Mouse (Mus musculus) CH12.LX (cell line): ENCODE results near the gene Ece1. TPM values are rescaled to one million over a fixed set of nuclear protein-coding genes. Genes with fewer than 3 reads are reported as not detected.

Experiments
- DNase-seq: peaks from one replicate; pipeline ENCODE4 v3.0.0-alpha.2; 2013; ENCODE audit errors: extremely low read depth
- H3K27ac ChIP-seq: 2 replicates; pipeline ENCODE4 v1.5.1; 2012; ENCODE audit warnings: low read depth, mild to moderate bottlenecking, control low read depth, moderate library complexity; ENCODE audit not compliant: insufficient read depth
- H3K27me3 ChIP-seq: replicated peaks from 2 replicates; pipeline ENCODE3; 2012; ENCODE audit warnings: inconsistent platforms
- H3K36me3 ChIP-seq, 2 experiments: replicated peaks in 1 of 2; 2 replicates each; pipeline versions ENCODE3 to v1.6.1; 2012; ENCODE audit warnings: inconsistent platforms in 1 of 2, low read length in 1 of 2, mild to moderate bottlenecking in 1 of 2, mixed read lengths in 1 of 2, moderate library complexity in 1 of 2; ENCODE audit not compliant: control insufficient read depth in 1 of 2, insufficient read depth in 1 of 2
- H3K4me1 ChIP-seq, 2 experiments: 2 replicates each; pipeline ENCODE4 v1.6.1; 2012; ENCODE audit warnings: inconsistent platforms in 1 of 2, moderate library complexity in 1 of 2; ENCODE audit not compliant: insufficient read depth in 2 of 2, control insufficient read depth in 1 of 2
- H3K4me2 ChIP-seq: 2 replicates; pipeline ENCODE4 v1.6.1; 2012; ENCODE audit warnings: low read depth, mild to moderate bottlenecking, control low read depth; ENCODE audit not compliant: poor library complexity, insufficient read depth, severe bottlenecking
- H3K4me3 ChIP-seq, 3 experiments: fragments of 150-350 bp in 1 of 3; sonication (generic) in 1 of 3; replicated peaks in 1 of 3; 2 replicates each; pipeline versions ENCODE3 to v1.5.1; 2011 to 2012; ENCODE audit warnings: low read depth in 2 of 3, low read length in 2 of 3, mild to moderate bottlenecking in 2 of 3, moderate library complexity in 2 of 3, control low read depth in 1 of 3, improper control_type of control experiment in 1 of 3, inconsistent platforms in 1 of 3, mixed read lengths in 1 of 3; ENCODE audit not compliant: poor library complexity in 1 of 3
- H3K79me2 ChIP-seq: replicated peaks from 2 replicates; pipeline ENCODE4 v1.6.1; 2012; ENCODE audit warnings: mild to moderate bottlenecking, moderate library complexity; ENCODE audit not compliant: control insufficient read depth, poor library complexity, insufficient read depth, severe bottlenecking; ENCODE audit errors: extremely low read depth
- H3K9ac ChIP-seq: 2 replicates; pipeline ENCODE4 v1.6.1; 2012; ENCODE audit warnings: low read depth, mild to moderate bottlenecking, control low read depth, moderate library complexity; ENCODE audit not compliant: insufficient read depth
- H3K9me3 ChIP-seq: replicated peaks from 2 replicates; pipeline ENCODE3; 2012; ENCODE audit warnings: low read length, inconsistent platforms, mixed read lengths
- CHD1 ChIP-seq: IDR thresholded peaks from 2 replicates; pipeline ENCODE4 v1.6.1; 2012; ENCODE audit warnings: low read depth, low read length, improper control_type of control experiment, inconsistent platforms
- CHD2 ChIP-seq: IDR thresholded peaks from 2 replicates; pipeline ENCODE4 v1.6.1; 2011; ENCODE audit warnings: low read length, improper control_type of control experiment
- CTCF ChIP-seq, 2 experiments: IDR thresholded peaks in 1 of 2; conservative IDR thresholded peaks in 1 of 2; 2 replicates each; pipeline ENCODE4 v1.5.1; 2011 to 2012; ENCODE audit warnings: low read depth in 2 of 2, low read length in 2 of 2, improper control_type of control experiment in 1 of 2, inconsistent platforms in 1 of 2, mild to moderate bottlenecking in 1 of 2, moderate library complexity in 1 of 2
- ELF1 ChIP-seq: IDR thresholded peaks from 2 replicates; pipeline ENCODE4 v1.6.1; 2014; ENCODE audit warnings: low read depth, mild to moderate bottlenecking, inconsistent platforms, low read length, improper control_type of control experiment
- EP300 ChIP-seq: IDR thresholded peaks from 2 replicates; pipeline ENCODE4 v1.6.1; 2011; ENCODE audit warnings: low read length, improper control_type of control experiment
- HCFC1 ChIP-seq: IDR thresholded peaks from 2 replicates; pipeline ENCODE4 v1.6.1; 2012; ENCODE audit warnings: low read depth, mild to moderate bottlenecking, inconsistent platforms, low read length, improper control_type of control experiment
- IRF4 ChIP-seq: IDR thresholded peaks from 2 replicates; pipeline ENCODE4 v1.6.1; 2014; ENCODE audit warnings: low read depth, mild to moderate bottlenecking, inconsistent platforms, low read length, improper control_type of control experiment
- JUND ChIP-seq: conservative IDR thresholded peaks from 2 replicates; pipeline ENCODE4 v1.6.1; 2011; ENCODE audit warnings: low read depth, low read length, improper control_type of control experiment
- KAT2A ChIP-seq: IDR thresholded peaks from 2 replicates; pipeline ENCODE4 v1.6.1; 2012; ENCODE audit warnings: low read length, improper control_type of control experiment, inconsistent platforms; ENCODE audit not compliant: insufficient replicate concordance
- MAX ChIP-seq: IDR thresholded peaks from 2 replicates; pipeline ENCODE4 v1.6.1; 2011; ENCODE audit warnings: low read length, improper control_type of control experiment
- MAZ ChIP-seq: IDR thresholded peaks from 2 replicates; pipeline ENCODE4 v1.6.1; 2012; ENCODE audit warnings: low read depth, mild to moderate bottlenecking, inconsistent platforms, low read length, improper control_type of control experiment, moderate library complexity
- MEF2A ChIP-seq: IDR thresholded peaks from 2 replicates; pipeline ENCODE4 v1.6.1; 2014; ENCODE audit warnings: low read depth, mild to moderate bottlenecking, inconsistent platforms, low read length, improper control_type of control experiment, borderline replicate concordance
- NELFE ChIP-seq: IDR thresholded peaks from 2 replicates; pipeline ENCODE4 v1.6.1; 2011; ENCODE audit warnings: low read depth, low read length, improper control_type of control experiment
- PAX5 ChIP-seq: IDR thresholded peaks from 2 replicates; pipeline ENCODE4 v1.6.1; 2012; ENCODE audit warnings: low read length, inconsistent platforms, mixed read lengths
- POLR2A ChIP-seq: IDR thresholded peaks from 2 replicates; pipeline ENCODE4 v1.6.1; 2011; ENCODE audit warnings: low read depth, mild to moderate bottlenecking, improper control_type of control experiment, low read length
- RAD21 ChIP-seq: IDR thresholded peaks from 2 replicates; pipeline ENCODE4 v1.6.1; 2011; ENCODE audit warnings: low read depth, mild to moderate bottlenecking, low read length, improper control_type of control experiment, moderate library complexity
- SIN3A ChIP-seq: IDR thresholded peaks from 2 replicates; pipeline ENCODE4 v1.6.1; 2012; ENCODE audit warnings: low read length, improper control_type of control experiment, inconsistent platforms
- UBTF ChIP-seq: IDR thresholded peaks from 2 replicates; pipeline ENCODE4 v1.6.1; 2012; ENCODE audit warnings: low read depth, mild to moderate bottlenecking, inconsistent platforms, low read length, improper control_type of control experiment, moderate library complexity
- ZKSCAN1 ChIP-seq: IDR thresholded peaks from 2 replicates; pipeline ENCODE4 v1.6.1; 2012; ENCODE audit warnings: low read depth, inconsistent platforms, low read length, improper control_type of control experiment, borderline replicate concordance
- ZNF384 ChIP-seq: IDR thresholded peaks from 2 replicates; pipeline ENCODE4 v1.6.1; 2012; ENCODE audit warnings: low read depth, low read length, improper control_type of control experiment, inconsistent platforms
- dilution Hi-C: fragments of 300-500 bp; cut with MboI; formaldehyde crosslinking; loops from 2 replicates; pipeline ENCODE4 v1.14.3; 2020; ENCODE audit warnings: low sequenced_read_pairs; ENCODE audit not compliant: extremely low pct_unique_long_range_greater_than_20kb, extremely low pct_ligation_motif_present
- in situ Hi-C: fragments of 300-500 bp; cut with MboI; formaldehyde crosslinking; loops from 3 replicates; pipeline ENCODE4 v1.14.3; 2019; ENCODE audit warnings: low sequenced_read_pairs, low pct_ligation_motif_present, low pct_unique_long_range_greater_than_20kb, mixed read lengths
- polyA plus RNA-seq: library from polyadenylated mRNA; unstranded; fragments of >175 nt; gene quantifications from 2 replicates; pipeline ENCODE4 v1.2.1, GENCODE M21; 2012; ENCODE audit warnings: low read depth; ENCODE audit not compliant: insufficient read length
- total RNA-seq, 2 experiments: library from RNA; depleted of rRNA; stranded (reverse); fragments of 300-350 nt in 1 of 2; fragments of >200 nt in 1 of 2; gene quantifications; 2 replicates each; pipeline ENCODE4 v1.2.3; 2012 to 2014

Ece1 gene
- total and polyA plus RNA-seq, 3 experiments, result 0.12 to 10.0 (median 0.16) TPM

- Histone ChIP-seq H3K79me2 (no peaks in the 10 kb centered on the region), H3K9me3 (peaks cover 3% of the 10 kb centered on the region), H3K9ac (no peak overlapping the region), H3K36me3 (no peaks in the 10 kb centered on the region), H3K27me3 (no peaks in the 10 kb centered on the region), H3K4me3 (no peak overlapping the region), H3K27ac (no peak overlapping the region), H3K4me1 (peaks cover 0 to 13% of the 10 kb centered on the region in 2 experiments; a peak in 1 of 4 replicates)
- dilution Hi-C loops, result no loop called here
- TF ChIP-seq UBTF, result no peak
- TF ChIP-seq MAZ, result no peak
- no peak for TF ChIP-seq CTCF (conservative IDR thresholded peaks at IDR 0.05 in 1 of 2, IDR thresholded peaks at IDR 0.05 in 1 of 2; ENCODE audit: low read depth in 2 of 2, low read length in 2 of 2)
- TF ChIP-seq POLR2A, result no peak
- TF ChIP-seq NELFE, result no peak
- TF ChIP-seq ZKSCAN1, result no peak
- no peak for TF ChIP-seq KAT2A
- TF ChIP-seq RAD21, result no peak
- TF ChIP-seq, all 38 proteins: peak for 0
- DNase-seq, result no peak
- in situ Hi-C loops, result no loop called here
- H3K4me2 ChIP-seq, result no peak overlapping the region
Measured at GRCm38 (mm10) chr4:137815473-137815872, 46.6 kb upstream of the Ece1 start.

DNA sequence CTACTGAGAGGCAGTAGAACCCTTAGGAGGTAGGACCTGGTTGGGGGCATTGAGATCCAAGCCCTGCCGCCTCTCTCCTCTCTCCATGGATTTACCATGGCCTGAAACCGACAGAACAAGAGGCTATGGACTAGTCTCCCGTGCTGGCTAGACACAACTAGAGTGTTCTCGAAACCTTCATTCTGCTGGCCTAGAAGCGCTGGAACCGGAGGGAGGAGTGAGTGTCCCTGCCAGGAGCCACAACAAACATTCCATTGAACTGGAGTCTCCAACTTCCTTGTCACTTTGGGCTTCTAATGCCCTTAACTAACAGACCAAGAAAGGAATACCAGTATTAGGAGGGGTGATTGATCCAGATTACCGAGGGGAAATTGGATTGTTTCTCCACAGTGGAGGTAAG, 45.8 kb upstream of the Ece1 start:
- Histone ChIP-seq H3K27me3 (no peaks in the 10 kb centered on the region), H3K4me1 (peaks cover 0 to 13% of the 10 kb centered on the region in 2 experiments; a peak in 1 of 4 replicates), H3K4me2 (no peak overlapping the region), H3K27ac (no peak overlapping the region), H3K4me3 (no peak overlapping the region), H3K36me3 (no peaks in the 10 kb centered on the region), H3K9ac (no peak overlapping the region), H3K79me2 (no peaks in the 10 kb centered on the region), H3K9me3 (peaks cover 3% of the 10 kb centered on the region)
- dilution Hi-C loops (no loop called here), in situ Hi-C loops (no loop called here)
- no peak for DNase-seq
- no peak for TF ChIP-seq CHD1
- TF ChIP-seq JUND, result no peak
- TF ChIP-seq PAX5, result no peak
- TF ChIP-seq CHD2, result no peak
- TF ChIP-seq HCFC1, result no peak
- no peak for TF ChIP-seq ZNF384
- no peak for TF ChIP-seq MAX

DNA sequence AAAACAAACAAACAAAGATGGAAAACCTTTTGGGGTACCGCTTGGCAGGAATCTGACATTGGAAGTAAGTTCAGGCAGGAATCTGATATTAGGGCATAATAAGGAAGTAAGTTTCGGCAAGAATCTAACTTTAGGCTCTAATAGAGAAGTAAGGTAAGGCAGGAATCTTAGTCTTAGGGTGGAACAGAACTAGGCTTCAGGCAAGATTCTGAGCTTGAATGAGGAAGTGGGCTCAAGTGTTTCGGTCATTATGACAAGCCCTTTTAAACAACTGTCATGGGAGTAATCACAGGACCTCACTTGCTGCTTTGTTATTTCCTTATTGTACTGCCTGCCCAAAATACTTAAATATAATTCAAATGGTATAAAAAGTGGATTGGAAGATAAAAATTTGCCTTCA, 43.7 kb upstream of the Ece1 start:
- peaks cover 3% of the 10 kb centered on the region for H3K9me3 ChIP-seq
- no peaks in the 10 kb centered on the region for H3K27me3 ChIP-seq
- H3K9ac ChIP-seq, result no peak overlapping the region
- DNase-seq, result no peak
- dilution Hi-C loops (no loop called here), in situ Hi-C loops (no loop called here)
- H3K79me2 ChIP-seq, result no peaks in the 10 kb centered on the region
- TF ChIP-seq EP300 (peak; percentile 45; the same call in 1 of the 2 replicates), MEF2A (no peak), IRF4 (no peak), ELF1 (peak; percentile 42), SIN3A (no peak)
- TF ChIP-seq, all 38 proteins: peak for 2
- no peaks in the 10 kb centered on the region for H3K36me3 ChIP-seq
- H3K4me1 ChIP-seq, result peaks cover 0 to 13% of the 10 kb centered on the region in 2 experiments; a peak in 1 of 4 replicates
- H3K4me3 ChIP-seq, result no peak overlapping the region
- no peak overlapping the region for H3K27ac ChIP-seq
- no peak overlapping the region for H3K4me2 ChIP-seq
